Mouse (Mus musculus) C2C12 (cell line): Measurements from ENCODE around the gene Ankrd60. TPM values are rescaled to one million over a fixed set of nuclear protein-coding genes. Genes with fewer than 3 reads are reported as not detected.

Experiments
- H3K27me3 ChIP-seq: one replicate; pipeline ENCODE4 v1.6.1; 2011; ENCODE audit not compliant: control insufficient read depth, insufficient read depth, insufficient read length
- H3K36me3 ChIP-seq: one replicate; pipeline ENCODE4 v1.6.1; 2011; ENCODE audit not compliant: control insufficient read depth, insufficient read depth
- H3K4me3 ChIP-seq: one replicate; pipeline ENCODE4 v1.5.1; 2011; ENCODE audit warnings: mild to moderate bottlenecking, control low read depth; ENCODE audit not compliant: poor library complexity, insufficient read depth, severe bottlenecking
- H3K79me2 ChIP-seq: one replicate; pipeline ENCODE4 v1.6.1; 2011; ENCODE audit not compliant: control insufficient read depth, insufficient read depth
- H3K79me3 ChIP-seq: one replicate; pipeline ENCODE4 v1.6.1; 2011; ENCODE audit warnings: low read depth, control low read depth
- H3ac ChIP-seq: one replicate; pipeline ENCODE3; 2011; ENCODE audit warnings: low read depth; ENCODE audit not compliant: control insufficient read depth, insufficient read length
- CEBPB ChIP-seq: IDR thresholded peaks from one replicate; pipeline ENCODE4 v1.6.1; 2011; ENCODE audit warnings: low read depth, mild to moderate bottlenecking, control low read depth, moderate library complexity
- CTCF ChIP-seq: IDR thresholded peaks from one replicate; pipeline ENCODE4 v1.5.1; 2011; ENCODE audit not compliant: control insufficient read depth, insufficient read depth, insufficient read length
- FOSL1 ChIP-seq: IDR thresholded peaks from one replicate; pipeline ENCODE4 v1.8.0; 2011; ENCODE audit warnings: mild to moderate bottlenecking, low read length; ENCODE audit not compliant: poor library complexity, insufficient read depth, severe bottlenecking
- MAX ChIP-seq: IDR thresholded peaks from one replicate; pipeline ENCODE4 v1.6.1; 2011; ENCODE audit warnings: mild to moderate bottlenecking, control low read depth
- MYOD1 ChIP-seq: IDR thresholded peaks from one replicate; pipeline ENCODE4 v1.6.1; 2011; ENCODE audit warnings: low read depth; ENCODE audit not compliant: control insufficient read depth, insufficient read length
- MYOG ChIP-seq: IDR thresholded peaks from one replicate; pipeline ENCODE4 v1.6.1; 2011; ENCODE audit not compliant: control insufficient read depth, insufficient read length; ENCODE audit errors: extremely low read depth
- USF1 ChIP-seq: IDR thresholded peaks from one replicate; pipeline ENCODE4 v1.6.1; 2011; ENCODE audit warnings: low read depth, mild to moderate bottlenecking, control low read depth, moderate library complexity
- polyA plus RNA-seq: library from polyadenylated mRNA; unstranded; fragments of >200 nt; fragmentation: generic; extraction: Trizol; gene quantifications from one replicate; pipeline ENCODE4 v1.2.1, GENCODE M21; 2012; ENCODE audit warnings: missing spikeins

Ankrd60 gene
- polyA plus RNA-seq, 1 experiment, result not detected

GRCm38 (mm10) chr2:173522376-173522775 is 55.8 kb downstream of the Ankrd60 start, which contains the start of gene 1700021F07Rik:
Gene 1700021F07Rik (plus strand): TSS chr2:173522586.
- TF ChIP-seq MYOG, result no peak
- no peak for TF ChIP-seq USF1
- no peak for TF ChIP-seq FOSL1
- no peak for TF ChIP-seq CTCF
- no peak for TF ChIP-seq CEBPB
- TF ChIP-seq MYOD1, result no peak
- no peak for TF ChIP-seq MAX
- Histone ChIP-seq H3K36me3 (no peaks in the 10 kb centered on the region), H3K79me2 (no peaks in the 10 kb centered on the region), H3K4me3 (no peak within 1 kb of the TSS), H3K79me3 (no peaks in the 10 kb centered on the region), H3ac (no peak within 1 kb of the TSS), H3K27me3 (peaks cover 19% of the 10 kb centered on the region)

Other genes starting within 250 kb of the Ankrd60 start
- gene 1700021F07Rik, start 55.8 kb downstream of the Ankrd60 start, polyA plus RNA-seq, result not detected
- gene Rab22a, start 81.4 kb upstream of the Ankrd60 start, polyA plus RNA-seq, result 11.8 TPM
- gene 1700010B08Rik, start 141.1 kb upstream of the Ankrd60 start, polyA plus RNA-seq, result not detected
- 37.4 TPM for gene Vapb, start 159.1 kb upstream of the Ankrd60 start, polyA plus RNA-seq